Mouse (Mus musculus) MEL (cell line): ENCODE measurements at regions not wholly inside any gene's neighbourhood (a gene's known extent, or its start where the extent isn't known, plus 50 kb on each side); places are given as distances from the start of the nearest gene placed in this dataset.
"Not testable (repeated sequence)": the region's sequence is repeated elsewhere in the genome, so short reads cannot be mapped to it uniquely, and the experiment has no call there.

ENCODE experiments used
- DNase-seq: peaks from one replicate; pipeline ENCODE4 v3.0.0; 2011; ENCODE audit warnings: low read depth, low spot score
- H3K27ac ChIP-seq: 2 replicates; pipeline ENCODE4 v1.5.1; 2012; ENCODE audit warnings: low read depth, mild to moderate bottlenecking, control low read depth, low read length, moderate library complexity; ENCODE audit not compliant: control insufficient read depth
- H3K27me3 ChIP-seq, 2 experiments: fragments of 150-350 bp in 1 of 2; sonication (generic) in 1 of 2; 2 replicates each; pipeline ENCODE4 v1.6.1; 2012; ENCODE audit warnings: low read length in 2 of 2, mild to moderate bottlenecking in 2 of 2, improper control_type of control experiment in 1 of 2, moderate library complexity in 1 of 2; ENCODE audit not compliant: insufficient read depth in 2 of 2, control insufficient read depth in 1 of 2
- H3K36me3 ChIP-seq, 2 experiments: 2 replicates each; pipeline ENCODE4 v1.6.1; 2012 to 2014; ENCODE audit warnings: low read length in 2 of 2, improper control_type of control experiment in 1 of 2, inconsistent platforms in 1 of 2, mild to moderate bottlenecking in 1 of 2; ENCODE audit not compliant: insufficient read depth in 2 of 2, control insufficient read depth in 1 of 2
- H3K4me1 ChIP-seq, 2 experiments: fragments of 150-350 bp in 1 of 2; sonication (generic) in 1 of 2; 2 replicates each; pipeline ENCODE4 v1.6.1; 2012; ENCODE audit warnings: low read length in 2 of 2, improper control_type of control experiment in 1 of 2, mild to moderate bottlenecking in 1 of 2; ENCODE audit not compliant: insufficient read depth in 2 of 2, control insufficient read depth in 1 of 2
- H3K4me3 ChIP-seq, 2 experiments: fragments of 150-350 bp in 1 of 2; sonication (generic) in 1 of 2; 2 replicates each; pipeline ENCODE4 v1.5.1; 2012; ENCODE audit warnings: low read depth in 2 of 2, low read length in 2 of 2, mild to moderate bottlenecking in 2 of 2, moderate library complexity in 2 of 2, control low read depth in 1 of 2, improper control_type of control experiment in 1 of 2; ENCODE audit not compliant: control insufficient read depth in 1 of 2, insufficient read depth in 1 of 2
- H3K79me2 ChIP-seq: 2 replicates; pipeline ENCODE4 v1.6.1; 2012; ENCODE audit warnings: mild to moderate bottlenecking, low read length, moderate library complexity; ENCODE audit not compliant: control insufficient read depth, poor library complexity, insufficient read depth
- H3K9ac ChIP-seq: 2 replicates; pipeline ENCODE4 v1.6.1; 2012; ENCODE audit warnings: low read depth, mild to moderate bottlenecking, control low read depth, low read length, moderate library complexity; ENCODE audit not compliant: control insufficient read depth, poor library complexity, severe bottlenecking
- H3K9me3 ChIP-seq: fragments of 150-350 bp; sonication (generic); replicated peaks from 2 replicates; pipeline ENCODE4 v1.6.1; 2012; ENCODE audit warnings: mild to moderate bottlenecking, low read length, improper control_type of control experiment, moderate library complexity; ENCODE audit not compliant: insufficient read depth
- BHLHE40 ChIP-seq: IDR thresholded peaks from 2 replicates; pipeline ENCODE4 v1.6.1; 2012; ENCODE audit warnings: low read depth, mild to moderate bottlenecking, inconsistent platforms, low read length, improper control_type of control experiment, borderline replicate concordance
- CHD1 ChIP-seq: IDR thresholded peaks from 2 replicates; pipeline ENCODE4 v1.6.1; 2012; ENCODE audit warnings: low read depth, mild to moderate bottlenecking, inconsistent platforms, low read length, improper control_type of control experiment
- CHD2 ChIP-seq: IDR thresholded peaks from 2 replicates; pipeline ENCODE4 v1.6.1; 2011; ENCODE audit warnings: low read length, improper control_type of control experiment
- CTCF ChIP-seq, 3 experiments: IDR thresholded peaks in 2 of 3; conservative IDR thresholded peaks in 1 of 3; 2 replicates each; pipeline ENCODE4 v1.5.1; 2011 to 2012; ENCODE audit warnings: low read length in 3 of 3, low read depth in 2 of 3, mild to moderate bottlenecking in 2 of 3, improper control_type of control experiment in 1 of 3, inconsistent platforms in 1 of 3, mixed read lengths in 1 of 3, moderate library complexity in 1 of 3; ENCODE audit not compliant: control insufficient read depth in 1 of 3, insufficient read depth in 1 of 3, poor library complexity in 1 of 3, severe bottlenecking in 1 of 3
- ELF1 ChIP-seq: IDR thresholded peaks from 2 replicates; pipeline ENCODE4 v1.6.1; 2014; ENCODE audit warnings: low read depth, mild to moderate bottlenecking, inconsistent platforms, low read length, improper control_type of control experiment, moderate library complexity
- HCFC1 ChIP-seq: IDR thresholded peaks from 2 replicates; pipeline ENCODE4 v1.6.1; 2012; ENCODE audit warnings: low read depth, mild to moderate bottlenecking, inconsistent platforms, low read length, improper control_type of control experiment, moderate library complexity
- JUND ChIP-seq: IDR thresholded peaks from 2 replicates; pipeline ENCODE4 v1.6.1; 2011; ENCODE audit warnings: low read depth, mild to moderate bottlenecking, improper control_type of control experiment, low read length
- KAT2A ChIP-seq: conservative IDR thresholded peaks from 2 replicates; pipeline ENCODE4 v1.6.1; 2012; ENCODE audit warnings: low read depth, low read length, improper control_type of control experiment, inconsistent platforms
- MAZ ChIP-seq: IDR thresholded peaks from 2 replicates; pipeline ENCODE4 v1.6.1; 2012; ENCODE audit warnings: low read depth, mild to moderate bottlenecking, inconsistent platforms, low read length, improper control_type of control experiment
- MYB ChIP-seq: IDR thresholded peaks from 2 replicates; pipeline ENCODE4 v1.6.1; 2011; ENCODE audit warnings: mild to moderate bottlenecking, low read depth, low read length, improper control_type of control experiment
- NELFE ChIP-seq: IDR thresholded peaks from 2 replicates; pipeline ENCODE4 v1.6.1; 2011; ENCODE audit warnings: low read depth, low read length, improper control_type of control experiment
- NRF1 ChIP-seq: IDR thresholded peaks from 2 replicates; pipeline ENCODE4 v1.6.1; 2014; ENCODE audit warnings: low read depth, mild to moderate bottlenecking, inconsistent platforms, low read length, improper control_type of control experiment, moderate library complexity; ENCODE audit not compliant: poor library complexity, insufficient read depth, severe bottlenecking
- POLR2AphosphoS2 ChIP-seq: IDR thresholded peaks from 2 replicates; pipeline ENCODE4 v1.6.1; 2011; ENCODE audit warnings: low read length, improper control_type of control experiment
- RAD21 ChIP-seq: IDR thresholded peaks from 2 replicates; pipeline ENCODE4 v1.6.1; 2011; ENCODE audit warnings: mild to moderate bottlenecking, low read depth, low read length, improper control_type of control experiment
- SIN3A ChIP-seq: IDR thresholded peaks from 2 replicates; pipeline ENCODE4 v1.6.1; 2012; ENCODE audit warnings: low read length, improper control_type of control experiment, inconsistent platforms
- USF2 ChIP-seq, 2 experiments: IDR thresholded peaks; 2 replicates each; pipeline ENCODE4 v1.6.1; 2011 to 2012; ENCODE audit warnings: improper control_type of control experiment in 2 of 2, low read length in 2 of 2, borderline replicate concordance in 1 of 2, inconsistent platforms in 1 of 2, low read depth in 1 of 2, mild to moderate bottlenecking in 1 of 2; ENCODE audit not compliant: insufficient read depth in 1 of 2

- no peak overlapping the region for H3K9ac ChIP-seq
- peak; percentile 4 for DNase-seq
- H3K4me1 ChIP-seq: no peaks in the 10 kb centered on the region
- no peak overlapping the region for H3K4me3 ChIP-seq
- TF ChIP-seq RAD21 (0 out of 2 replicates have a peak, but pooled peaks have one; percentile 10), CTCF (IDR thresholded peaks at IDR 0.05 in 2 of 3, conservative IDR thresholded peaks at IDR 0.05 in 1 of 3; ENCODE audit: control insufficient read depth in 1 of 3, insufficient read depth in 1 of 3, low read depth in 2 of 3, low read length in 3 of 3, poor library complexity in 1 of 3, severe bottlenecking in 1 of 3) (0 out of 6 replicates have a peak, but pooled peaks of 1 of the 3 experiments have one; percentile 4), NRF1 (no peak)
- no peaks in the 10 kb centered on the region for H3K79me2 ChIP-seq
- no peaks in the 10 kb centered on the region for H3K9me3 ChIP-seq
- H3K27ac ChIP-seq: no peak overlapping the region
- no peaks in the 10 kb centered on the region for H3K36me3 ChIP-seq
- H3K27me3 ChIP-seq: no peaks in the 10 kb centered on the region
Measured at GRCm38 (mm10) chr5:56207877-56208276, 1509.9 kb upstream of the Pcdh7 start.

GRCm38 (mm10) chr5:56215842-56216241 is 1501.9 kb upstream of the Pcdh7 start:
- no peaks in the 10 kb centered on the region for H3K36me3 ChIP-seq
- DNase-seq: no peak
- TF ChIP-seq CHD1 (no peak), POLR2AphosphoS2 (no peak), HCFC1 (no peak), CHD2 (no peak), ELF1 (no peak), CTCF (IDR thresholded peaks at IDR 0.05 in 2 of 3, conservative IDR thresholded peaks at IDR 0.05 in 1 of 3; ENCODE audit: control insufficient read depth in 1 of 3, insufficient read depth in 1 of 3, low read depth in 2 of 3, low read length in 3 of 3, poor library complexity in 1 of 3, severe bottlenecking in 1 of 3) (no peak), USF2 (IDR thresholded peaks at IDR 0.05; ENCODE audit: borderline replicate concordance in 1 of 2, insufficient read depth in 1 of 2, low read depth in 1 of 2, low read length in 2 of 2) (no peak), KAT2A (no peak)
- no peaks in the 10 kb centered on the region for H3K9me3 ChIP-seq
- no peaks in the 10 kb centered on the region for H3K4me1 ChIP-seq
- H3K4me3 ChIP-seq: no peak overlapping the region
- H3K9ac ChIP-seq: no peak overlapping the region
- no peak overlapping the region for H3K27ac ChIP-seq
- no peaks in the 10 kb centered on the region for H3K79me2 ChIP-seq
- H3K27me3 ChIP-seq: no peaks in the 10 kb centered on the region

GRCm38 (mm10) chr5:56266121-56266520 is 1451.6 kb upstream of the Pcdh7 start:
- Histone ChIP-seq H3K9ac (no peak overlapping the region), H3K4me1 (no peaks in the 10 kb centered on the region), H3K36me3 (no peaks in the 10 kb centered on the region), H3K79me2 (no peaks in the 10 kb centered on the region), H3K4me3 (no peak overlapping the region), H3K27me3 (no peaks in the 10 kb centered on the region), H3K9me3 (no peaks in the 10 kb centered on the region), H3K27ac (no peak overlapping the region)
- TF ChIP-seq JUND (no peak), CHD1 (no peak), BHLHE40 (no peak), SIN3A (no peak), NELFE (no peak), MYB (no peak), MAZ (no peak)
- no peak for DNase-seq

- not testable (repeated sequence) for H3K27me3 ChIP-seq, H3K27ac ChIP-seq, H3K36me3 ChIP-seq, H3K79me2 ChIP-seq, H3K9ac ChIP-seq, H3K4me1 ChIP-seq, H3K9me3 ChIP-seq, H3K4me3 ChIP-seq, DNase-seq
Measured at GRCm38 (mm10) chr5:56291666-56292065, 1426.1 kb upstream of the Pcdh7 start.
